Mouse (Mus musculus): ENCODE data around the gene Aldh5a1.

Gene Aldh5a1

GRCm38 (mm10) chr13:24933199-24933598 lies 4.3 kb downstream of the Aldh5a1 start:
- DNase-seq (ENCODE audit: low spot score), result no peak

GRCm38 (mm10) chr13:24930591-24930990 lies 6.9 kb downstream of the Aldh5a1 start:
- no peak for DNase-seq (ENCODE audit: low spot score)

- no peak for DNase-seq (ENCODE audit: low spot score)
Measured at GRCm38 (mm10) chr13:24923991-24924390, 13.5 kb downstream of the Aldh5a1 start.

GRCm38 (mm10) chr13:24921281-24921680 lies 16.2 kb downstream of the Aldh5a1 start:
- no peak for DNase-seq (ENCODE audit: low spot score)

- DNase-seq (ENCODE audit: low spot score), result peak; percentile 81
Measured at GRCm38 (mm10) chr13:24920333-24920977, 17.0 kb downstream of the Aldh5a1 start.

GRCm38 (mm10) chr13:24915831-24916230 lies 21.6 kb downstream of the Aldh5a1 start:
- no peak for DNase-seq (ENCODE audit: low spot score)

GRCm38 (mm10) chr13:24914915-24915314 lies 22.5 kb downstream of the Aldh5a1 start:
- DNase-seq (ENCODE audit: low spot score), result no peak

GRCm38 (mm10) chr13:24913576-24913975 lies 23.9 kb downstream of the Aldh5a1 start:
- DNase-seq (ENCODE audit: low spot score), result no peak

- DNase-seq (ENCODE audit: low spot score), result no peak
Measured at GRCm38 (mm10) chr13:24909112-24909511, 28.3 kb downstream of the Aldh5a1 start.

GRCm38 (mm10) chr13:24906831-24907570 lies 30.5 kb downstream of the Aldh5a1 start:
- DNase-seq (ENCODE audit: low spot score), result no peak

GRCm38 (mm10) chr13:24905422-24905821 lies 32.0 kb downstream of the Aldh5a1 start:
- no peak for DNase-seq (ENCODE audit: low spot score)

GRCm38 (mm10) chr13:24903412-24903811 lies 34.0 kb downstream of the Aldh5a1 start:
- no peak for DNase-seq (ENCODE audit: low spot score)

- no peak for DNase-seq (ENCODE audit: low spot score)
Measured at GRCm38 (mm10) chr13:24901916-24902315, 35.5 kb downstream of the Aldh5a1 start.

- DNase-seq (ENCODE audit: low spot score), result no peak
Measured at GRCm38 (mm10) chr13:24893880-24894279, 43.6 kb downstream of the Aldh5a1 start.

- no peak for DNase-seq (ENCODE audit: low spot score)
Measured at GRCm38 (mm10) chr13:24892516-24892915, 44.9 kb downstream of the Aldh5a1 start.

GRCm38 (mm10) chr13:24889554-24889953 lies 47.9 kb downstream of the Aldh5a1 start:
- peak; percentile 9 for DNase-seq (ENCODE audit: low spot score)

- no peak for DNase-seq (ENCODE audit: low spot score)
Measured at GRCm38 (mm10) chr13:24882411-24882810, 55.0 kb downstream of the Aldh5a1 start.

- DNase-seq (ENCODE audit: low spot score), result no peak
Measured at GRCm38 (mm10) chr13:24880704-24881103, 56.8 kb downstream of the Aldh5a1 start.

GRCm38 (mm10) chr13:24880208-24880607 lies 57.3 kb downstream of the Aldh5a1 start:
- no peak for DNase-seq (ENCODE audit: low spot score)

- no peak for DNase-seq (ENCODE audit: low spot score)
Measured at GRCm38 (mm10) chr13:24879359-24880040, 58.0 kb downstream of the Aldh5a1 start.

- no peak for DNase-seq (ENCODE audit: low spot score)
Measured at GRCm38 (mm10) chr13:24868233-24868632, 69.2 kb downstream of the Aldh5a1 start.

- DNase-seq (ENCODE audit: low spot score), result no peak
Measured at GRCm38 (mm10) chr13:24867789-24868188, 69.7 kb downstream of the Aldh5a1 start.
